ENCODE assay signal across 13 mouse cellular contexts in the genomic region with DNA sequence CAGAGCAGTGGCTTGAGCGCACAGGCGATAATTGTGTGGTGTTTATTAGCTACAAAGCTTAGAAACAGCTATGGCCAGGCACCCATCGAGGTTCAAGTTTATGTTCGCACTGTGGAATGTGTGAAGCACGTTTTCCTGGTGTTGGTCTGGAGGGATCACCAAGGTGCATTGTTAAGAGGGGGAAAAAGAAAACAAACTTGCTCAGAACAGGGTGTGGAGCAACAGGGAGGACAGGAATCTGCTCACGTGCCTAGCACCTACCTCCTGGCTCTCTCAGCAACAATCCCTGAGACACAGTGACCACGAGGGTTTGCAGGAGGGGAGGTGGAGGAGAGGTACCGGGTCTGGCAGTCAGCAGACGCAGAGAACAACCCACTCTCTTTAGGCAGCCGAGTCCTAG.
"Had no signal": no experiment of that assay in that cellular context is flagged by ENCODE, and none has a peak within 500 bp of the region (broad histone marks: within the 10 kb centered on the region; RNA-seq: fewer than 3 reads in every experiment).

No protein-coding gene starts in this region.

- H3K4me2 ChIP-seq: liver, embryonic 13.5 days; midbrain, embryonic 13.5 days had no signal

- DNase-seq: kidney, adult 18-20 months; kidney, postnatal 36 days; layer of hippocampus, postnatal 36 days; liver, embryonic 13.5 days; thymus, adult 2 months; thymus, postnatal 14 days; thymus, postnatal 4 days had no signal

- H3K36me3 ChIP-seq: liver, embryonic 13.5 days; midbrain, embryonic 13.5 days had no signal

- H3K4me3 ChIP-seq: liver, embryonic 13.5 days; midbrain, embryonic 13.5 days had no signal

- H3K27ac ChIP-seq: hindbrain, postnatal 0 days; kidney, postnatal 0 days; liver, embryonic 13.5 days; macrophage; midbrain, embryonic 13.5 days had no signal

- H3K9ac ChIP-seq: liver, embryonic 13.5 days; midbrain, embryonic 13.5 days had no signal

- H3K9me3 ChIP-seq: liver, embryonic 13.5 days; midbrain, embryonic 13.5 days had no signal

- ATAC-seq: hindbrain, postnatal 0 days; inflammation-experienced regulatory T-cells, adult 6 months; intestine, embryonic 16.5 days; midbrain, embryonic 13.5 days had no signal
